Mouse (Mus musculus) Patski (cell line): ENCODE data around the gene Tmem91. TPM values are rescaled to one million over a fixed set of nuclear protein-coding genes. Genes with fewer than 3 reads are reported as not detected.
"Not testable (repeated sequence)": the region's sequence is repeated elsewhere in the genome, so short reads cannot be mapped to it uniquely, and the experiment has no call there.

Experiments used
- ATAC-seq: fragments of 100-300 bp; one replicate; pipeline ENCODE4 v1.8.0; 2021
- CTCF ChIA-PET: fragments of 350-600 bp; sonication (Branson Sonifier 250); formaldehyde crosslinking; loops from one replicate; lab custom pipeline; 2022; ENCODE audit warnings: inconsistent platforms; lab: Charles Lee
- POLR2A ChIA-PET: fragments of 350-600 bp; sonication (Branson Sonifier 250); formaldehyde crosslinking; loops from one replicate; lab custom pipeline; 2022; ENCODE audit warnings: antibody characterized with exemption, inconsistent platforms; lab: Charles Lee
- DNase-seq: peaks from one replicate; pipeline ENCODE4 v3.0.0-alpha.2; 2011; ENCODE audit warnings: low read depth, low spot score
- H3K27me3 ChIP-seq: fragments of 371-371 bp; one replicate; pipeline ENCODE4 v1.5.1; 2021
- CTCF ChIP-seq: fragments of 100-300 bp; IDR thresholded peaks from one replicate; pipeline ENCODE4 v1.5.1; 2021
- in situ Hi-C: fragments of 300-500 bp; cut with MboI; formaldehyde crosslinking; loops from 3 replicates; pipeline ENCODE4 v1.11.1; 2018; ENCODE audit warnings: low pct_unique_long_range_greater_than_20kb, mixed read lengths
- polyA plus RNA-seq: library from polyadenylated mRNA; unstranded; gene quantifications from one replicate; pipeline ENCODE4 v1.2.3, GENCODE M21; 2021

The Tmem91 gene
- polyA plus RNA-seq, result 0.49 TPM

DNA sequence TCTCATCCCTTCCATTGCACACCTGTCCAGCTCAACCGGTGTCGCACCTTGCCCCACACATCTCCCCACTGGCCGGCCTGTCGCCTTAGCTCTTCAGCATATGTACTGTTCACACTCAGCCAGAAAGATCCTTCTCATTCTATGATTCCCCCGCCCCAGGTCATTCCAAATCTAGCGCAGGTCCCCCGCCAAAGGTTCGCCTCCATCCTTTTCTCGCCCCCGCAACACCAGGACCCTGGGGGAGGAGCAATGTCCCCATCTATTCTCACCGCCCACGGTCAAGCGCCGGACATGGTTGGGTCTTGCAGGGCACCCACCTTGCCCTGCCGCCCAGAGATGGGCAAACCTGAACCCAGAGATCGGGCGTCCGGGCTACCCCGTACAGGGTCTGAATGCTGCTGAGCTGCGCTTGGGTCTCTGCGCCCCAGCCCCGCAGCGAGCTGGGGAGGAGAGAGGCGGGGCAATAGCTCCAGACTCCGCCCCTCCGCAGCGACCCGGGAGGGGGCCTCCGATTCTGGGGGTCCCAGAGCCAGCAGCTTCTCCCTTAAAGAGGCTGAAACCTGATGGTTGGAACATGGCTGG lies at the start of gene Tmem91:
Gene Tmem91, minus strand, starts transcription at position 448 of the 582 bp plus-strand sequence.
- in situ Hi-C loops, result no loop called here
- no peak for TF ChIP-seq CTCF
- ATAC-seq (no peak), DNase-seq (no peak)
- POLR2A ChIA-PET, result no interaction called here
- H3K27me3 ChIP-seq, result no peaks in the 10 kb centered on the region
- CTCF ChIA-PET, result interaction anchor here (2.2 kb wide), 1 partner anchor 12 kb away, joined by 8 read pairs; no protein-coding TSS in a partner anchor

DNA sequence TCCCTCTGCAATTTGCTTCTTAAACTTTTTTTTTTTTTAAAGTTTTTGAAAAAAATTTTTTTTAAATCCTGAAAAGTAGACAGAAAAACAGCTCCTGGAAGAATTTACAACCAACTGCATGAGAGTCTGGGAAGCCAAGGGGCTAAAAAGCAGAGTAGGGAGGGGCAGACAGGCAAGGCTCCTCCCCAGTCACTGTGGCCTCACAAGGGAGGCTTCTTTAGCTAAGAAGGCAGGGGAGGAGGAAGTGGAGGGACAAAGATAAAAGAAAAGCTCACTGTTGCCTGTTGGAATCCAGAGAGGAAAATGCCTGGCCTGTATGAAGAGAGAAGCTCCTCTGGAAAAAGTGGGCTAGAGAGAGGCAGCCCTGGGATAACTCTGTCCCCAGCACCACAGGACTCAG lies 46.8 kb upstream of the Tmem91 start:
- CTCF ChIA-PET, DNase-seq, H3K27me3 ChIP-seq, POLR2A ChIA-PET, ATAC-seq: not testable (repeated sequence)
- in situ Hi-C loops, result loop anchor here (10.0 kb wide), 1 partner anchor 183 kb away; no protein-coding TSS in a partner anchor

DNA sequence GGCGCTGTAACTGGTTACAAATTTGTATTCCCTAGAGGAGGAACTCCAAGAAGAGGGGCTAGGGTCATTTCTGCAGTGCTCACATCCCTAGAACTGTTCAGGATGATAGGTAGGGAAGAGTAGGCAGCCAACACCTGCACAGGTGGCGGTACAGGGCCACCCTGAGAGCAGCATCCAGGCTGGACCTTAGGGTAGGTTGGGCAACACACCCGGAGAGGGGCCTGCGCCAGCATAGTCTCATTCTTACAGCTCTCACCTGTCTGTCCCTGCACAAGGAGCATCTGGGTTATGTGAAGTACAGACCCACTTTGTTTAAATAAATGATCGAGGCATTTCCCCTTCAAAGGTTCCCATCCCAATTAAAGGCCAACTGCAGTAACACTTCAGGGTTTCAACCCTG lies 45.8 kb upstream of the Tmem91 start:
- DNase-seq (no peak), ATAC-seq (no peak)
- CTCF ChIA-PET, result interaction anchor here (0.7 to 1.6 kb wide), 6 partner anchors 8 to 84 kb away, joined by 3 to 7 read pairs (median 4); no protein-coding TSS in a partner anchor
- no peak for TF ChIP-seq CTCF
- H3K27me3 ChIP-seq, result no peaks in the 10 kb centered on the region
- in situ Hi-C loops, result loop anchor here (10.0 kb wide), 1 partner anchor 184 kb away; no protein-coding TSS in a partner anchor
- POLR2A ChIA-PET, result interaction anchor here (1.5 kb wide), 1 partner anchor 40 kb away, joined by 4 read pairs; the partner anchor contains the start of gene B9d2

DNA sequence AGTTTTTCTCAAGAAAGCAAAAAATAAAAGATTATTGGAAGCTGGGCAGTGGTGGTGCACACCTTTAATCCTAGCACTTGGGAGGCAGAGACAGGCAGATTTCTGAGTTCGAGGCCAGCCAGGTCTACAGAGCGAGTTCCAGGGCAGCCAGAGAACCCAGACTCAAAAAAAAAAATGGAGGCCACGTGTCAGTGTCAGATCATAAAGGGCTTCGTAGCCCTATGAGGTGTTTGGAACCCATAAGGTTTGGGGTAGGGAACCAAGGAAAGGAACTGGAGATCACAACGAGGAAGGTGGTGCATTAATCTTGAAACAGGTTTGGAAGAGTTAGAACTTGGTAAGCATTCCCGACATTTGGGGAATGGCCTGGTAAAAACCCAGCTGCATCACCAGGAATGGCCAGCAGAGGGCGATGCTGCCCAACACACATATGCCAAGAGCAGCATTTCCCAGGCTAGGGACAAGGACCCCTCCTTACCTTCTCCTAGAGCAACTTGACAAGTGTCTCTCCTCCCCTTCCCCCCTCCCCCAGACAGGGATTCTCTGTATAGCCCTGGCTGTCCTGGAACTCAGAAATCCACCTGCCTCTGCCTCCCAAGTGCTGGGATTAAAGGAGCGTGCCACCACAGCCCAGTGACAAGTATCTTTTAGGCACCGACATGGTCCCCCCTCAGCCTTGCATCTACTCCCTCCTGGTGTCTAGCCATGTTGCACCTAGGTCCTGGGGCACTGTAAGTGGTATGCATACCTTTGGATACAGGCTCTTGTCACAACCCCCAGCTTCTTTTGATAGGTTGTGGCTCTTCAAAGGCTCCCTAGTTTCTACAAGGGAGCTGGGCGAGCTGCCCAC lies 45.0 kb upstream of the Tmem91 start:
- CTCF ChIA-PET, result interaction anchor here (0.7 to 1.6 kb wide), 7 partner anchors 9 to 85 kb away, joined by 3 to 7 read pairs (median 4); no protein-coding TSS in a partner anchor
- no peak for ATAC-seq
- POLR2A ChIA-PET, result interaction anchor here (0.6 to 1.5 kb wide), 4 partner anchors 9 to 78 kb away, joined by 3 to 6 read pairs (median 4); partner anchors contain the start of gene B9d2
- in situ Hi-C loops, result loop anchor here (10.0 kb wide), 1 partner anchor 185 kb away; no protein-coding TSS in a partner anchor
- DNase-seq, result no peak
- no peak for TF ChIP-seq CTCF
- no peaks in the 10 kb centered on the region for H3K27me3 ChIP-seq

DNA sequence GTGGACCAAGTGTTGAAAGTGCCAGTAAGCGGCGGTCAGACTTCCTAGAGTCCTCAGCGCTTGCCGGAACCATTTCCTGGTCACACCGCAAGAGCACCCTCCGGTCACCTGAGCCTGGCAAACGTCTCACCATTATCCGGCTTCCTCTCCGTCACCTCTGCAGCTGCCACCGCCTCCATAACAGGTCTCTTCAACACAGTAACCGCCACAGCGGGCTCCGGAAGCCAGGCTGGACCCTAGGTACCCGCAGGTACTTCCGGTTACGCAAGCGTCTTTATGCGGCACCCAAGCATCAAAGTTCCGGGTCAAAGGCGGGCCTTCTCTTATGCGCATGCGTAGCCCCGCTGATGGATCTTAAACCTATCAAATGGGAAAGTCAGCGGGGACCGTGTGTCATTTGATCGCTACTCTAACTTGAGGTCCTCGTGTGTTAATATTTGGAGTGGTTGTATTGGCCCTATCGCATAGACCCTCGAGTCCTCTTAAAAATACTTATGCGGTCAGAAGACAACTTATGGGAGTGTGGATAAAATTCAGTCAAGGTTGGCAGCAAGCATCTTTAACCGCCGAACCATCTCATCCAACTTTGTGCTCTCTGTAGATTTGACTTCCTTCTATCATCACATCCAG lies 43.9 kb upstream of the Tmem91 start, which contains the start of gene Ccdc97:
Gene Ccdc97, minus strand, starts transcription at position 301 of the 630 bp plus-strand sequence.
- peak; percentile 73 for DNase-seq
- no peaks in the 10 kb centered on the region for H3K27me3 ChIP-seq
- TF ChIP-seq CTCF, result no peak
- CTCF ChIA-PET, result interaction anchor here (1.3 to 1.6 kb wide), 2 partner anchors 13 to 17 kb away, joined by 4 to 7 read pairs; no protein-coding TSS in a partner anchor
- peak; percentile 70 for ATAC-seq
- POLR2A ChIA-PET, result interaction anchor here (0.7 to 0.8 kb wide), 2 partner anchors 30 to 60 kb away, joined by 3 read pairs; partner anchors contain the start of gene Exosc5
- in situ Hi-C loops, result no loop called here

DNA sequence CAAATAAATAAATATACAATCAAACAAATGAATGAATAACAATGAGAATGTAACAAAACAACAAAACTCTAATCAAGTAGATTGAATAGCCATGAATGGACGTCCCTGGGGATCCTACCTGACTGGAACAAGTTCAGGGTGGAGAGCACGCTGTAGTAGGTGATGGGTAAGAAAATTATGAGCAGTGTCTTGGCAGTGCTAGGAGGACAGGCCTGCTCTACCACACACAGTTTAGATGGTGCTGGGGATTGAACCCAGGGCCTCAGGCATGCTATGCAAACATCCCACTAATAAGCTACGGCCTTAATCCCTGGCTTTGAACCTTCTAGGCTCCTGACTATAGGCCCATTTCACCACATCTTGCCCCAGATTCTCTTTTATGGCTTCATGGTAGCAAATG lies 42.5 kb upstream of the Tmem91 start:
- no peaks in the 10 kb centered on the region for H3K27me3 ChIP-seq
- TF ChIP-seq CTCF, result no peak
- CTCF ChIA-PET, result no interaction called here
- DNase-seq (no peak), ATAC-seq (no peak)
- POLR2A ChIA-PET, result no interaction called here
- in situ Hi-C loops, result no loop called here

DNA sequence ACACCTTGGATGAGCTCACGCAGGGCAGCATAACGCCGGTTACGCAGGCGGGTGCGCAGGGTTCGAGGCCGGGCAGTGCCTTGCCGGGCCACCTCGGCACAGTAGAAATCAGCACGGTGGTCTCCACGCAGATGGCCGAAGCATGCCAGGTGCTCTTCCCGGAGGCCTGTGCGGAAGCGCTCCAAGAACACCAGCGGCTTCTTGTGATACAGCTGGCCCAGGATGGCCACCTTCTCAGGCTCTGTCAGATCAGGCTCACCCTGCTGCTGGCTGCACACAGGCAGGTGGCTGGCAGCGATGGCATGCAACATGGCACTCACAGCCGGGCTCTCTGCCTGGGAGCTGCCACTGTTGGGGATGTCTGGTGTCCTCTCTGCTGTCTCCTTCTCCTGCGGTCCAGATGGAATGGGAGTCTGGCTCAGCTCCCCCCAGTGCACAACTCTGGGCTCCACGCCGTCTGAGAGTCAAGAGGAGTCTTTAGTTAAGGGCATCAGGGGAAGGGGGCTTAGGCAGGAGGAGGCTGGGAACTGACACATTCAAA lies 40.8 kb upstream of the Tmem91 start:
- no peaks in the 10 kb centered on the region for H3K27me3 ChIP-seq
- CTCF ChIA-PET, result no interaction called here
- no peak for ATAC-seq
- in situ Hi-C loops, result no loop called here
- no peak for DNase-seq
- TF ChIP-seq CTCF, result no peak
- POLR2A ChIA-PET, result interaction anchor here (0.6 kb wide), 1 partner anchor 89 kb away, joined by 4 read pairs; no protein-coding TSS in a partner anchor

DNA sequence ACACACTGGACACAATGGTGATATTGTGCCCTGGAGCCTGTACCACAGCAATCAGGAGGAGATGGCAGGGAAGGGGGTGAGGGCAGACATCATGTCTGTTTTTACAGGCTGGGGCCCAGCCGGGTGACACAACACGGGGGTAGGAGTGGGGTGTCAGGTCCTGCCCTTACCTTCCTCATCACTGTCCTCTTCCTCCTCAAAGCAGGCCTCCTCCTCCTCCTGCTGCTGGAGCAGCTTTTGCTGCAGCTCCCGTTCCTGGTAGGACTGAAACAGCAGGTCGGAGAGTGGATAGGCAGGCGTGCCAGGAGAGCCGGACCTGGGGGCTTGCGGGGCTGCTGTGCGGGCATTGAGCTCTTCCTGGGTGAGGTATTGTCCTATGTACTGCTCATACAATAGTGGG lies 39.6 kb upstream of the Tmem91 start:
- no peak for ATAC-seq
- in situ Hi-C loops, result no loop called here
- no peak for TF ChIP-seq CTCF
- CTCF ChIA-PET, result no interaction called here
- POLR2A ChIA-PET, result no interaction called here
- no peaks in the 10 kb centered on the region for H3K27me3 ChIP-seq
- no peak for DNase-seq

DNA sequence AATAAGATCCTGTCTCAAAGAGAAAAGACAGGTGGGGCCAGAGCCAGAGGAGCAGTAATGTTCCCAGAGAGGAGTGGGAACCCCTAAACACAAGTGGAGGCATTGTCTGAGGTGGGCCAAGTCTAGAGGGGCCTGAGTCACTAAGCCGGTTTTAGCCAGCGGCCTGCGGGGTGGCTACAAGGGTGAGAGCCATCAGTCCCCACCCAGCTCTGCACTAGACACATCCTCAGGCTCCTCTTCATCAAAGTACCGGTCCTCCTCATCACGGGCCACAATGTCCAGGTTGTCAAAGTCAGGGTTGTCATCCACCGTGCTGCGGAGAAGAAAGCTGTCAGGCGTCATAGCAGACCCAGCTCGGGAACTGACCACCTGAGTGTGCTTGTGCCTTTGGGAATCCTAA lies 37.8 kb upstream of the Tmem91 start:
- H3K27me3 ChIP-seq, result no peaks in the 10 kb centered on the region
- no peak for ATAC-seq
- TF ChIP-seq CTCF, result no peak
- ChIA-PET CTCF (no interaction called here), POLR2A (interaction anchor here (0.8 kb wide), 1 partner anchor 44 kb away, joined by 3 read pairs; no protein-coding TSS in a partner anchor)
- no peak for DNase-seq
- in situ Hi-C loops, result no loop called here
